Mouse (Mus musculus) WW6 (cell line): Measurements from ENCODE around the gene Recql.
A peak's percentile ranks its signal among the peaks of the same experiment; 100 is the strongest.

Experiments used
- DNase-seq: peaks from one replicate; pipeline ENCODE4 v3.0.0-alpha.2; 2013; ENCODE audit warnings: low read depth, low spot score

Recql gene

GRCm38 (mm10) chr6:142387011-142387754 is at the start of gene Recql, which contains the start of gene Golt1b:
TSS of gene Recql (minus strand) at chr6:142387087.
TSS of gene Golt1b (plus strand) at chr6:142387221.
- DNase-seq: peak; percentile 94

GRCm38 (mm10) chr6:142429072-142429471 is 42.2 kb upstream of the Recql start:
- DNase-seq: no peak

- no peak for DNase-seq
These were observed 38.1 kb upstream of the Recql start for GRCm38 (mm10) chr6:142424976-142425375.

- DNase-seq: peak; percentile 13
These were observed 27.7 kb upstream of the Recql start for GRCm38 (mm10) chr6:142414597-142414996.

GRCm38 (mm10) chr6:142413845-142414244 is 27.0 kb upstream of the Recql start:
- DNase-seq: no peak

- no peak for DNase-seq
These were observed 26.1 kb upstream of the Recql start, which contains the start of gene Spx for GRCm38 (mm10) chr6:142412906-142413491. TSS of gene Spx (plus strand) at chr6:142413441.

GRCm38 (mm10) chr6:142411140-142411539 is 24.3 kb upstream of the Recql start:
- DNase-seq: no peak

GRCm38 (mm10) chr6:142395756-142396155 is 8.9 kb upstream of the Recql start:
- DNase-seq: no peak

GRCm38 (mm10) chr6:142394669-142395068 is 7.8 kb upstream of the Recql start:
- DNase-seq: no peak

GRCm38 (mm10) chr6:142392312-142392711 is 5.4 kb upstream of the Recql start:
- DNase-seq: no peak

- no peak for DNase-seq
These were observed 2.2 kb upstream of the Recql start for GRCm38 (mm10) chr6:142389101-142389500.

GRCm38 (mm10) chr6:142387755-142388271 is 926 bp upstream of the Recql start:
- no peak for DNase-seq

GRCm38 (mm10) chr6:142386285-142387010 is 439 bp downstream of the Recql start:
- DNase-seq: no peak

GRCm38 (mm10) chr6:142384521-142384920 is 2.4 kb downstream of the Recql start:
- DNase-seq: no peak

GRCm38 (mm10) chr6:142381615-142382014 is 5.3 kb downstream of the Recql start:
- no peak for DNase-seq

- no peak for DNase-seq
These were observed 6.9 kb downstream of the Recql start for GRCm38 (mm10) chr6:142379961-142380360.

GRCm38 (mm10) chr6:142378576-142379330 is 8.1 kb downstream of the Recql start:
- DNase-seq: no peak

GRCm38 (mm10) chr6:142377081-142377480 is 9.8 kb downstream of the Recql start:
- DNase-seq: no peak

- DNase-seq: no peak
These were observed 17.3 kb downstream of the Recql start for GRCm38 (mm10) chr6:142369568-142369967.

- DNase-seq: no peak
These were observed 19.3 kb downstream of the Recql start for GRCm38 (mm10) chr6:142367565-142367964.

- no peak for DNase-seq
These were observed 20.3 kb downstream of the Recql start for GRCm38 (mm10) chr6:142366473-142367018.
